Mouse (Mus musculus) neural tube, embryonic 14.5 days (tissue): Measurements from ENCODE around the gene Doc2g. TPM values are rescaled to one million over a fixed set of nuclear protein-coding genes. Genes with fewer than 3 reads are reported as not detected.

Experiments
- ATAC-seq: fragments of 200-750 bp; cut with Nextera tagmentation; 2 replicates; pipeline ENCODE4 v1.8.0; 2017; ENCODE audit warnings: low read depth, mild to moderate bottlenecking, moderate TSS enrichment, moderate library complexity
- H3K27ac ChIP-seq: fragments of 300-500 bp; sonication (generic); 2 replicates; pipeline ENCODE4 v1.5.1; 2014; ENCODE audit warnings: low read depth, mild to moderate bottlenecking, control low read depth, low read length, moderate library complexity, mixed read lengths
- H3K27me3 ChIP-seq: fragments of 300-500 bp; sonication (generic); 2 replicates; pipeline ENCODE4 v1.6.1; 2014; ENCODE audit warnings: low read length; ENCODE audit not compliant: control insufficient read depth, insufficient read depth
- H3K36me3 ChIP-seq: fragments of 300-500 bp; sonication (generic); 2 replicates; pipeline ENCODE4 v1.6.1; 2014; ENCODE audit warnings: low read length, mixed read lengths; ENCODE audit not compliant: control insufficient read depth, insufficient read depth
- H3K4me1 ChIP-seq: fragments of 300-500 bp; sonication (generic); 2 replicates; pipeline ENCODE4 v1.6.1; 2014; ENCODE audit warnings: low read length; ENCODE audit not compliant: control insufficient read depth, insufficient read depth
- H3K4me2 ChIP-seq: fragments of 300-500 bp; sonication (generic); 2 replicates; pipeline ENCODE4 v1.6.1; 2014; ENCODE audit warnings: mild to moderate bottlenecking, low read depth, low read length, control low read depth
- H3K4me3 ChIP-seq: fragments of 300-500 bp; sonication (generic); 2 replicates; pipeline ENCODE4 v1.5.1; 2014; ENCODE audit warnings: low read depth, low read length, control low read depth, mixed read lengths
- H3K9ac ChIP-seq: fragments of 300-500 bp; sonication (generic); replicated peaks from 2 replicates; pipeline ENCODE4 v1.6.1; 2014; ENCODE audit warnings: low read depth, mild to moderate bottlenecking, control low read depth, low read length, mixed read lengths
- H3K9me3 ChIP-seq: fragments of 300-500 bp; sonication (generic); 2 replicates; pipeline ENCODE4 v1.6.1; 2016; ENCODE audit warnings: low read length; ENCODE audit not compliant: control insufficient read depth
- whole genome bisulfite sequencing: fragments of 180-500 bp; shearing (Covaris S2); extraction: QIAGEN DNeasy Blood & Tissue Kit; methylation state at CpG from one replicate; pipeline ENCODE4 v1.1.7; 2014; 5-methylcytosine and 5-hydroxymethylcytosine counted together
- polyA plus RNA-seq: library from polyadenylated mRNA; unstranded; fragments of >200 nt; fragmentation: Nextera tagmentation; extraction: Ambion mirVana; gene quantifications from 2 replicates; pipeline ENCODE4 v1.2.1, GENCODE M21; 2014

The Doc2g gene
- polyA plus RNA-seq, 1 experiment from 2014 or later = 6.5 TPM

- Histone ChIP-seq H3K27me3 (no peaks in the 10 kb centered on the region), H3K9me3 (no peaks in the 10 kb centered on the region), H3K4me2 (peak overlapping the region; percentile 85; the same call in 1 of the 2 replicates), H3K36me3 (peaks cover 7% of the 10 kb centered on the region), H3K27ac (0 out of 2 replicates have a peak overlapping the region, but pooled peaks have one; percentile 95), H3K4me1 (peaks cover 7% of the 10 kb centered on the region), H3K4me3 (no peak overlapping the region), H3K9ac (no peak overlapping the region)
- ATAC-seq = no peak
- WGBS = 88% methylated on average over 5 of the region's 5 CpGs
These were observed 1.4 kb upstream of the Doc2g start for GRCm38 (mm10) chr19:4001752-4002151.

GRCm38 (mm10) chr19:4003641-4004040, 528 bp downstream of the Doc2g start:
- WGBS = 83% methylated on average over 12 of the region's 12 CpGs
- H3K4me3 ChIP-seq = no peak overlapping the region

GRCm38 (mm10) chr19:4004331-4004730, 1.2 kb downstream of the Doc2g start:
- Histone ChIP-seq H3K27ac (no peak overlapping the region), H3K9ac (no peak overlapping the region), H3K4me1 (peaks cover 7% of the 10 kb centered on the region), H3K4me3 (no peak overlapping the region), H3K4me2 (no peak overlapping the region), H3K36me3 (peaks cover 25% of the 10 kb centered on the region), H3K9me3 (no peaks in the 10 kb centered on the region), H3K27me3 (no peaks in the 10 kb centered on the region)
- WGBS = 84% methylated on average over 15 of the region's 15 CpGs
- no peak for ATAC-seq

More at GRCm38 (mm10) chr19:4003641-4004040, 528 bp downstream of the Doc2g start:
- H3K9me3 ChIP-seq = no peaks in the 10 kb centered on the region
- H3K36me3 ChIP-seq = peaks cover 19% of the 10 kb centered on the region
- H3K4me2 ChIP-seq = no peak overlapping the region
- H3K27ac ChIP-seq = no peak overlapping the region
- H3K9ac ChIP-seq = no peak overlapping the region
- peaks cover 7% of the 10 kb centered on the region for H3K4me1 ChIP-seq
- ATAC-seq = no peak
- no peaks in the 10 kb centered on the region for H3K27me3 ChIP-seq

GRCm38 (mm10) chr19:4005091-4005490, 2.0 kb downstream of the Doc2g start:
- Histone ChIP-seq H3K27ac (no peak overlapping the region), H3K27me3 (no peaks in the 10 kb centered on the region), H3K4me3 (no peak overlapping the region), H3K36me3 (peaks cover 31% of the 10 kb centered on the region), H3K4me2 (no peak overlapping the region), H3K9me3 (no peaks in the 10 kb centered on the region), H3K4me1 (peaks cover 7% of the 10 kb centered on the region), H3K9ac (no peak overlapping the region)
- ATAC-seq = no peak
- 92% methylated on average over 9 of the region's 9 CpGs for WGBS

- Histone ChIP-seq H3K27ac (no peak overlapping the region), H3K4me2 (no peak overlapping the region), H3K36me3 (peaks cover 35% of the 10 kb centered on the region), H3K9ac (no peak overlapping the region; the same call in 1 of the 2 replicates), H3K9me3 (no peaks in the 10 kb centered on the region), H3K4me3 (no peak overlapping the region), H3K4me1 (peaks cover 7% of the 10 kb centered on the region), H3K27me3 (no peaks in the 10 kb centered on the region)
- ATAC-seq = no peak
- WGBS = 95% methylated on average over 8 of the region's 8 CpGs
These were observed 2.9 kb downstream of the Doc2g start for GRCm38 (mm10) chr19:4005971-4006370.

- H3K36me3 ChIP-seq = peaks cover 34% of the 10 kb centered on the region
- no peak overlapping the region for H3K4me3 ChIP-seq
- H3K4me2 ChIP-seq = no peak overlapping the region
- no peaks in the 10 kb centered on the region for H3K9me3 ChIP-seq
- ATAC-seq = no peak
- H3K27ac ChIP-seq = no peak overlapping the region
- no peak overlapping the region for H3K9ac ChIP-seq
- H3K27me3 ChIP-seq = no peaks in the 10 kb centered on the region
- WGBS = 94% methylated on average over 5 of the region's 5 CpGs
- peaks cover 11% of the 10 kb centered on the region for H3K4me1 ChIP-seq
These were observed 8.0 kb downstream of the Doc2g start for GRCm38 (mm10) chr19:4011086-4011485.

- Histone ChIP-seq H3K4me3 (peak within 1 kb of the TSS; percentile 69), H3K27ac (peak within 1 kb of the TSS; percentile 73), H3K27me3 (no peaks in the 10 kb centered on the region), H3K4me2 (peak within 1 kb of the TSS; percentile 51), H3K36me3 (peaks cover 21% of the 10 kb centered on the region), H3K9ac (peak within 1 kb of the TSS; percentile 59), H3K9me3 (no peaks in the 10 kb centered on the region), H3K4me1 (peaks cover 11% of the 10 kb centered on the region)
- WGBS = 0% methylated on average over 45 of the region's 45 CpGs
- ATAC-seq = peak; percentile 99
These were observed 9.4 kb downstream of the Doc2g start, which contains the start of gene Ndufv1 for GRCm38 (mm10) chr19:4012432-4013022. TSS of gene Ndufv1 (minus strand) at chr19:4012806.

GRCm38 (mm10) chr19:4013066-4013465, 10.0 kb downstream of the Doc2g start:
- WGBS = 24% methylated on average over 9 of the region's 9 CpGs
- ATAC-seq = no peak; the same call in 1 of the 2 replicates

GRCm38 (mm10) chr19:4014802-4015201, 11.7 kb downstream of the Doc2g start:
- no peak for ATAC-seq
- no peak overlapping the region for H3K27ac ChIP-seq

More at GRCm38 (mm10) chr19:4013066-4013465, 10.0 kb downstream of the Doc2g start:
- H3K4me2 ChIP-seq = peak overlapping the region; percentile 34; the same call in 1 of the 2 replicates
- H3K27me3 ChIP-seq = no peaks in the 10 kb centered on the region
- H3K27ac ChIP-seq = no peak overlapping the region
- H3K4me3 ChIP-seq = peak overlapping the region; percentile 69
- no peaks in the 10 kb centered on the region for H3K9me3 ChIP-seq
- H3K4me1 ChIP-seq = peaks cover 11% of the 10 kb centered on the region
- H3K9ac ChIP-seq = 0 out of 2 replicates have a peak overlapping the region, but pooled peaks have one; percentile 1
- H3K36me3 ChIP-seq = peaks cover 19% of the 10 kb centered on the region; the same call in 1 of the 2 replicates

More at GRCm38 (mm10) chr19:4014802-4015201, 11.7 kb downstream of the Doc2g start:
- Histone ChIP-seq H3K36me3 (peaks cover 6% of the 10 kb centered on the region; the same call in 1 of the 2 replicates), H3K9me3 (no peaks in the 10 kb centered on the region), H3K27me3 (no peaks in the 10 kb centered on the region), H3K4me1 (peaks cover 11% of the 10 kb centered on the region), H3K4me2 (no peak overlapping the region), H3K9ac (no peak overlapping the region), H3K4me3 (no peak overlapping the region)
